Mouse (Mus musculus) R1 (cell line): Measurements from ENCODE around the gene Nrarp.

Experiments used
- DNase-seq: peaks from one replicate; pipeline ENCODE4 v3.0.0-alpha.2; 2018; ENCODE audit warnings: low read depth, low spot score

Nrarp gene

GRCm38 (mm10) chr2:25180478-25180903 is at the start of gene Nrarp:
Nrarp (plus strand) TSS chr2:25180758.
- DNase-seq: peak; percentile 95

GRCm38 (mm10) chr2:25131601-25132000 is 49.0 kb upstream of the Nrarp start:
- DNase-seq: no peak

- no peak for DNase-seq
These were observed 42.7 kb upstream of the Nrarp start for GRCm38 (mm10) chr2:25137832-25138231.

- DNase-seq: peak; percentile 75
These were observed 39.4 kb upstream of the Nrarp start for GRCm38 (mm10) chr2:25141185-25141584.

- DNase-seq: no peak
These were observed 38.6 kb upstream of the Nrarp start for GRCm38 (mm10) chr2:25141921-25142320.

- DNase-seq: no peak
These were observed 35.2 kb upstream of the Nrarp start for GRCm38 (mm10) chr2:25145346-25145745.

GRCm38 (mm10) chr2:25147398-25147797 is 33.2 kb upstream of the Nrarp start:
- no peak for DNase-seq

- no peak for DNase-seq
These were observed 32.7 kb upstream of the Nrarp start for GRCm38 (mm10) chr2:25147892-25148291.

- no peak for DNase-seq
These were observed 30.9 kb upstream of the Nrarp start for GRCm38 (mm10) chr2:25149643-25150042.

- DNase-seq: no peak
These were observed 29.1 kb upstream of the Nrarp start for GRCm38 (mm10) chr2:25151280-25151956.

- no peak for DNase-seq
These were observed 24.4 kb upstream of the Nrarp start for GRCm38 (mm10) chr2:25156177-25156576.

GRCm38 (mm10) chr2:25156990-25157389 is 23.6 kb upstream of the Nrarp start:
- DNase-seq: peak; percentile 50

- peak; percentile 79 for DNase-seq
These were observed 22.9 kb upstream of the Nrarp start for GRCm38 (mm10) chr2:25157655-25158054.

GRCm38 (mm10) chr2:25167481-25167880 is 13.1 kb upstream of the Nrarp start:
- no peak for DNase-seq

GRCm38 (mm10) chr2:25167919-25168664 is 12.5 kb upstream of the Nrarp start:
- DNase-seq: peak; percentile 27

- DNase-seq: peak; percentile 23
These were observed 11.9 kb upstream of the Nrarp start for GRCm38 (mm10) chr2:25168665-25168978.

- DNase-seq: no peak
These were observed 10.8 kb upstream of the Nrarp start for GRCm38 (mm10) chr2:25169778-25170177.

GRCm38 (mm10) chr2:25170326-25171100 is 10.0 kb upstream of the Nrarp start:
- DNase-seq: no peak

GRCm38 (mm10) chr2:25171101-25171768 is 9.3 kb upstream of the Nrarp start:
- no peak for DNase-seq

- DNase-seq: no peak
These were observed 8.8 kb upstream of the Nrarp start for GRCm38 (mm10) chr2:25171769-25172153.

GRCm38 (mm10) chr2:25172629-25173028 is 7.9 kb upstream of the Nrarp start:
- DNase-seq: no peak

GRCm38 (mm10) chr2:25173821-25174220 is 6.7 kb upstream of the Nrarp start:
- DNase-seq: no peak
